Mouse (Mus musculus): ENCODE data around the gene Ddost.
"Not testable (repeated sequence)": the region's sequence is repeated elsewhere in the genome, so short reads cannot be mapped to it uniquely, and the experiment has no call there.

Ddost gene

DNA sequence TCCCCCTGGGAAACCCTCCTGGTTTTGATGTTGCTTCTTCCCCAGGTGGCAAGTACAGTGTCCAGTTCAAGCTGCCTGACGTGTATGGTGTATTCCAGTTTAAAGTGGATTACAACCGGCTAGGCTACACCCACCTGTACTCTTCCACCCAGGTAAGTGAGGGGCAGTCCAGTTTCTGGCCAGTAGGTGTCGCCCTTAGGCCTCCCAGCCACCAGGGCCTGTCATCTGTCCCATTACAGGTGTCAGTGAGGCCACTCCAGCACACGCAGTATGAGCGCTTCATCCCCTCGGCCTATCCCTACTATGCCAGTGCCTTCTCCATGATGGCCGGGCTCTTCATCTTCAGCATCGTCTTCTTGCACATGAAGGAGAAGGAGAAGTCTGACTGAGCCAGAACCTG, 7.1 kb downstream of the Ddost start:
- DNase-seq (ENCODE audit: low read depth, low spot score) = peak; percentile 70

DNA sequence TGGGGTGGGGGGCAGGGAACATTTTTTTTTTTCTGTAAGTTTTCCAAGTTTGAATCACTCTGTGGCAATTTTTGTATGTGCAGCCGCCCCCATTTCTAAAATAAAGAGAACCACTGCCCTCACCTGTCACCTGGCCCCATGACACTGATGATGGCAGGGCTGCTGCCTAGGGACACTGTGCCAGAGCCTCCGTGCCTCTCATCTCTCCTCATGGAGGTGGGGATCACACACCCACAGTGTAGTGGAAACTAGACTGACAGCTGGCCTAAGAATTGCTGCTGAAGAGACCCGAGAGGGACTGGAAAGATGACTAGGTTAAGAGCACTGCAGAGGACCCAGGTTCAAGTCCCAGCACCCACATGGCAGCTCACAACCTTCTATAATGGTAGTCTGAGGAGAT, 7.6 kb downstream of the Ddost start:
- DNase-seq (ENCODE audit: low read depth, low spot score) = no peak

DNA sequence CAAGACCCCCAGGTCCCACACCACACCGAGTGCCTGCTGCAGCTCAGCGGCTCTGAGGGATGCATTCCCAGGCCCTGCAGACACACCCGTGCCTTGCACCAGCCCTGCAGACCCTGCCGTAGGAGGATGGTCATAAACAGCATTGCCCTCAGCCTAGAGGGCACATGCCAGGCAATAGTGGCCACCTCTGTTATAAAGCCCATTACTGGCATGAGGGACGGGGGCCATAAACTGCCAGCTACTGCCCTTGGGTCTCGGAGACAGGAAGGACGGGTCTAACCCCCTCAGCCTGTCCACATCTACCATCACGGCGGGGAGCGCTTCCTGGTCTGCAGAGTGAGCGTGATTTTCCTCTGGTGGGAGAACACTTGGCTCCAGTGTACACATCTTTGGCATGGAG, 8.5 kb downstream of the Ddost start:
- no peak for DNase-seq (ENCODE audit: low read depth, low spot score)

DNA sequence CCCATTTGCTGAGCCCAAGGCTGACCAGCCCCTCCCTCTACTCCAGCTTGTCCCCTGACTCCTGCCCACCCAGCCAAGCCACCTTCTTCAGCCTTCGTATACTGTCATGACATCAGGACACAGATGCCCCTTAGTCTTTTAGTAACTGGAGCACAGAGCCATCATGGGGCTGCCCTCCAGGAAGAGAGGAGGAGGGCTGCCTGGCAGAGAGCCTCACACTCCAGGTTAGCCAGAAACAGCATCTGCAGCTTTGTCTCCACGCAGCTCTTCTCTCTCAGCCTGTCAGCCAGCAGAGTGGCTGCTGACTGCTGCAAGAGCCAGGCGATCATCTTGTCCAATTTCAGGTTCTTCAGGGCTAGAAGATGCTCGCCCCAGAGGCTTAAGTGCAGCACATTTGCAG, 9.3 kb downstream of the Ddost start:
- DNase-seq (ENCODE audit: low read depth, low spot score) = no peak

DNA sequence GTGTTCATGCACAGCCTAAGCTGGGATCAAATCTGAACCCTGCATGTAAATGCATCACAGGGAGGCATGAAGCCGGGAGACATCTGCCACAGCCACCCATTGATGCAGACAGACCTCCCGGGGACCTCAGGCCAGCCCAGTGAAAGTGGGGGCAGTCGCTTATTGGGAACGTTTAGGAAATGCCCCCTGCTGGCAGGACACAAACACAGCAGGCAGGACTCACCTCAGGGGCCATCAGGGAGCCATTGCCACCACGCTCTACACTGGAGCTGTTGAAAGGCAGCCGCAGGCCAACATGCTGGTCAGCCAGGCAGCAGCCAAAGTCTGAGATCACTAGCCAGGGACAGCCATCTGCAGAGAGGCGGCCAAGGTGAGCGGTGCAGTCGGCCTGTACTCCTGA, 11.3 kb downstream of the Ddost start:
- peak; percentile 56 for DNase-seq (ENCODE audit: low read depth, low spot score)

DNA sequence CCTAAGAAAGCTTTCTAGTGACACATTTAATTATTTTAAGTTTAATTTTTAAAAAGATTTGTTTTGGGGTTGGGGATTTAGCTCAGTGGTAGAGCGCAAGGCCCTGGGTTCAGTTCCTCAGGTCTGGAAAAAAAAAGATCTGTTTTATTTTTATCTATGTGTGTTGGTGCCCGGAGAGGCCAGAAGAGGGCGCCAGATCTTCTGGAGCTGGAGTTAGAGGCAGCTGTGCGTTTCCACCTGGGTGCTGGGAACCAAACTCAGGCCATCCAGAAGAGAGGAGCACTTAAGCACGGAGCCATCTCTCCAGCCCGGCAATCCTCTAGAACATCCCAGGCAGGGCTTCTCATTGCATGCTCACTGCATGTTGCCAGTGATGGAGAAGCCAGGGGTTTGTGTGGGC, 11.8 kb downstream of the Ddost start:
- DNase-seq (ENCODE audit: low read depth, low spot score) = peak; percentile 46

DNA sequence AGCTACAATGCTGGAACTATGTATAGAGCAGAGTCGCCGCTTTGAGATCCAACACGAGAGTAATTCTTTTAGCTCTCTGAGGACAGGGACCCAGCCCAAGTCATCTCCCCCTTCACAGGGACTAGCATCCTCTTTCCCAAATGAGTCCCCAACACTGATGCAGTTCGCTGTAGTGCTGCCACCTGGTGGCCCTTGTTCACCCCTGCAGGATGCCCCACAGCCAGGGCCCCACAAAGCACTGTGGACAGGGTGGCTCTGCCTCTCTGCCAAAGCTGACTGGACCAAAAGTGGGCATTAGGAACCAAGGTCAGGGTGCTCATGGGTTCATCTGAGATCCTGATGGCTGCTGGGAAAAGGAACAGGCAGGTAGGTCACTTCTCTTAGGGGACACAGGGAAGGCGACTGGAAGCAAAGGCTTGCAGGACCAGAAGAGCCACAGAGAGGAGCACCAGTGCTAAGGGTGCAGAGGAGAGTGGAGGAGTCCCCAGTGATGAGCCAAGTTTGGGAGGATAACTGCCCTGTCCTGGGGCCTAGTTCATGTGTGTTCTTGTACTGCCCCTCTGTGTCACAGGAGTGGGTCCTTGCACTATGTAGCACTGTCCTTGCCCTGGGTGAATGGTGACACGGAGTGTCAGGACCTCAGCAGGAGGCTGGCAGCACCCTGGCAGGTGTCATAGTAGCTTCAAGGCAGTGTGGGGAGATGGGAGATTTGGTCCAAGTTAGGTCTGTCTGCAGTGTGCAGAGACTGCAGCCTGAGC, 14.2 kb downstream of the Ddost start:
- peak; percentile 72 for DNase-seq (ENCODE audit: low read depth, low spot score)

DNA sequence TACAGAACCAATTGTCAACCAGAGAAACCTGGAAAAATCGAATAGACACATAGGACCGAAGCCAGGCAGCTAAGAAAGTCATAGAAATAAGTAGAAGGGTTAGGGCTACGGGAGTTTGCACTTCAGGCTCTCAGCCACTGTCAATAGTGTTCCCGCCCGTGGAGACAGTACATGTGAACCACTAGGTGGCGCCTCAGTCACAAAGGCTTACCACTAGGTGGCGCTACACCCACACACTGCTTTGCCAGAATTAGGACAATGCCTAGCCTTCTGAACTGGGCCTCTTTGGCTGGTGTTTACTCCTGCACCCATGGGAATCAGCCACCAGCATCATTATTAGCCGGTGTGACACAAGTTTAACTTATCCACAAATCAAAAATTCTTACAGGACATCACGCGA, 15.0 kb downstream of the Ddost start:
- peak; percentile 87 for DNase-seq (ENCODE audit: low read depth, low spot score)

DNA sequence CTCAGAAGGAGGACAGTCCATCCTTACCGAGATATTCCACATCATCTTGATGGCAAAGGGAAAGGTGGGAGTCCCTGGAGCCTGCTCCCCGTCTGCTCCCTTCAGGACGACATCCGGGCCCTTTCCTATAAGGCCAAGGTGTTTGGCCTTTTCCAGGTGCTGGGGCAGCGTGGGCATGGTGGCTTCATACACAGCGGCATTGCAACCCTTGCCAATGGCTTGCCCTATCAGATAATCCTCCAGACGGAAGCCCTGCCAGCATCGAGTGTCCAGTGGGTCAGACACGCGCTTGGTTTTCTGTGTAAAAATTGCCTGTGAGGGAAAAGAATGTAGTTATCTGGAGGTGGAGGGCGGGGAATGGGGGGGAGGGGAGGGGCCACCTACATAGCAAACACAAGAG, 16.2 kb downstream of the Ddost start:
- DNase-seq (ENCODE audit: low read depth, low spot score) = no peak

DNA sequence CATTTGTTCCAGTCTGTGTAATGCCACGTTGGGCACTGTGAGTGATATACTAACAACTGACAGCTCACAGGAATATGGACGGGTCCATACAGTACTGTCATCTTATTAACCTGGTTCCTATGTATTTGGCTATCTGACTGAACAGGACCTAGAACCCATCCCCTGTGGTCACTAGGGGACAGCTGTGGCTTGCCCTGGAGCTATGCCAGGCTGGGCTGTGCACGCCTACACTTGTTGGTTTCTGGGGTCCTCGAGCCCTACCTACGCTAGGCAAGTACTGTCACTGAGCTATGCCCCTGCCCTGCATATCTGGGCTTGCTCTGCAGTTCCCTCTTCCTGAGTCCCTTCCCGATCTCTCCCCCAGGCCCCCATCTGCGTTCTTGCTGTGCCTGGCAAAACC, 17.0 kb downstream of the Ddost start:
- DNase-seq (ENCODE audit: low read depth, low spot score) = no peak

DNA sequence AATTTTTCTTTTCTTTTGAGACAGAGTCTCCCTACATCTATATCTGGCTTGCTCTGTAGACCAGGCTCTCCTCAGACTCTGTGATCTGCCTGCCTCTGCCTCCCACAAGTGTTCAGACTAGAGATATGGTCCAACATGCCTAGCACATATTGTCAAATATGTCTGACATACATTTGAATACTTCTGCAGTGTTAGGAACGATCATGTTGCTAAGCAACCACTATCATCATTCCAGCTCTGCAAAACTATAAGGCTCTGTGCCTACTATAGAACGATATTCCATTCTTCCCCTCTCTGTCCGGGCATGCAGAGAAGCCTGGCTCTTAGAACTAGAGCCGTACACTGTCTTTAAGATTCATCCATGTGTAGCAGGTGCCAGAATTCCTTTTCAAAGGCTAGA, 18.2 kb downstream of the Ddost start:
- no peak for DNase-seq (ENCODE audit: low read depth, low spot score)

DNA sequence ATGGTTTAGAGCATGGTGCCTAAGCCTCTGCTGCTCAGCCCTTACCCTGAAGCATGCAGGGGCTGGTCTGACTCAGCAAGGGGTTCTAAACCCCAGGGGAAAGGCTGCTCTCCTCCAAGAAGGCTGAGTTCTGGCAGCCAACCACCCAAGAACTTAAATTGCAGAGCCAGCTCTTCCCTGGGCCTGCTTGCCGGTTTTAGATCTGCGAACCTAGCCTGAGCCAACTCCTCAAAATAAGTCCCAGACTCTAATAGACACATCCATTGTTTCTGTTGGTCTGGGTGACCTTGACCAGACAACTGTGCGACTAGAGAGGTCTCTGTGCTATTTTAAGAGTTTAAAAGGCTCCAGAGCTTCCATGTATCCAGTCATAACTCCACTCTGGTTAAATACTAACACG, 19.2 kb downstream of the Ddost start:
- DNase-seq (ENCODE audit: low read depth, low spot score) = no peak

DNA sequence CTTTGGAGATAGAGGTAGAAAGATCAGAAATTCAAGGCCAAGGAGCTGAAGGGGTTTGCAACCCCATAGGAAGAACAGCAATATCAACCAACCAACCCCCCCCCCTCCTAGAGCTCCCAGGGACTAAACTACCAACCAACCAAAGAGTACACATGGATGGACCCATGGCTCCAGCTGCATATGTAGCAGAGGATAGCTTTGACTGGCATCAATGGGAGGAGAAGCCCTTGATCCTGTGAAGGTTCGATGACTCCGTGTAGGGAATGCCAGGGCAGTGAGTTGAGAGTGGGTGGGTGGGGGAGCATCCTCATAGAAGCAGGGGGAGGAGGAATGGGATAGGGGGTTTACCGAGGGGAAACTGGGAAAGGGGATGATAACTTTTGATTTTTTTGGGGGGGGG, 19.9 kb downstream of the Ddost start:
- no peak for DNase-seq (ENCODE audit: low read depth, low spot score)

DNA sequence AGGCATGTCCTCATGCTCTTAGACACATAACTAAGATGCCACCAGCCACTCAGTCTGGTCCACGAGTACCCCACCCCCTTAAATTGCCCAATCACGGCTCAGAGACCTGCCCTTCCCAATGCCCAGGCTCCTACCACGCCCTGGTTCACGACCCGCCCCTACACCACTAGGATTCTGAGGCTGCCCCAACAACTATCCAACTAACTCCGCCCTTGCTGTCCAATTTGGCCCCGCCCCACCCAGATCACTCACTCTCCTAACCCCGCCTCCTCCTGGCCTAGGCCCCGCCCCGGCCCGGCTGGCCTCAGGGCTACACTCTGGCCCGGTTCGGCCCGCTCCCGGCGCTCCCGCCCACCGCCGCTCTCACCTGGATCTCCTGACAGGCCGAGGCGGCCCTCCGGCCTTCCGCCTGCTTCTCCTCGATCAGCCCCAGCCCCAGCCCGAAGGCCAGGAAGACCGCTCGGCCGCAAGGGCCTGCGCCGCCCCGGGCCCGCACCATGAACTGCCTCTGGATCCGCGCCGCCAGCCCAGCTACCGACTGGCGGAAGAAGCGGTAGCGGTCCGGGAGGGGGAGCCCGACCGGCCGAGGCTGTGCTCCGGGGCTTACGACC, 21.0 kb downstream of the Ddost start:
- DNase-seq (ENCODE audit: low read depth, low spot score) = peak; percentile 95

DNA sequence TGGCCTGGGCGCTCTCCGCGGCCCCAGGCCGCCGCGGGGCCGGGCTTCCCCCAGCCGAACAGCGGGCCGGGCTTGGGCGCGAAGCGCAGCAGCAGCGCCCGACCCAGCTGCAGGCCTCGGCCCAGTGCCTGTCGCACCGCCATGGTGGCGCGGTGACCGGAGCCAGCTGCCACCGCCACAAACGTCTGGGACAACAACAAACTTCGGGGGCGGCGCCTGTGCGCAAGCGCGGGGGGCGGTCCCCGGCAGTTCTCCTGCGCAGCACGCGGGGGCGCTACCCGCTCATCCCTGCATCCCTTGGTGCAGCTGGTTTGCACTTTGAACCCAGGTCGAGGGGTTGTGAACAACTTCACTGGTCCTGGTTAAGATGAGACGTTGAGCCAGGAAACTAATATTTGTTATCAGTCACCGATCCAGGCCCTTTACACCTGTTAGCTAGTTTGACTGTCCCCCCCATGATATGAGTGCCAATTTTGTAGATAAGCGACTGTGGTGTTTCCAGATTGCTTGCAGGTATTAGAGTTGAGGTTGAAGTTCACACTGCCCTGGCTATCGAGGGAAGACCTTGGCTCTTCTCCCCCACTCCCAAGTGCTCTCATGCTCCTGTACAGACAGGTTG, 21.7 kb downstream of the Ddost start, which contains the start of gene Pink1:
Gene Pink1, minus strand, starts transcription at position 231 of the 619 bp plus-strand sequence.
- peak; percentile 83 for DNase-seq (ENCODE audit: low read depth, low spot score)

DNA sequence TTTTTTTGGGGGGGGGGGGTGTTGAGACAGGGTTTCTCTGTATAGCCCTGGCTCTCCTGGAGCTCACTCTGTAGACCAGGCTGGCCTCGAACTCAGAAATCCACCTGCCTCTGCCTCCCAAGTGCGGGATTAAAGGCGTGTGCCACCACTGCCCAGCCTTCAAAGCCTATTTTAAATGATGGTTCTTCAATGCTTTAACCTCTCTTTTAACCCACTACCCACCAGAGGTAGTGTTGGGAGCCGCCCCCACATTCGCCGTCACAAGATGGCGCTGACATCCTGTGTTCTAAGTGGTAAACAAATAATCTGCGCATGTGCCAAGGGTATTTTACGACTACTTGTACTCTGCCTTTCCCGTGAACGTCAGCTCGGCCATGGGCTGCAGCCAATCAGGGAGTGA, 22.6 kb downstream of the Ddost start:
- DNase-seq (ENCODE audit: low read depth, low spot score) = not testable (repeated sequence)

DNA sequence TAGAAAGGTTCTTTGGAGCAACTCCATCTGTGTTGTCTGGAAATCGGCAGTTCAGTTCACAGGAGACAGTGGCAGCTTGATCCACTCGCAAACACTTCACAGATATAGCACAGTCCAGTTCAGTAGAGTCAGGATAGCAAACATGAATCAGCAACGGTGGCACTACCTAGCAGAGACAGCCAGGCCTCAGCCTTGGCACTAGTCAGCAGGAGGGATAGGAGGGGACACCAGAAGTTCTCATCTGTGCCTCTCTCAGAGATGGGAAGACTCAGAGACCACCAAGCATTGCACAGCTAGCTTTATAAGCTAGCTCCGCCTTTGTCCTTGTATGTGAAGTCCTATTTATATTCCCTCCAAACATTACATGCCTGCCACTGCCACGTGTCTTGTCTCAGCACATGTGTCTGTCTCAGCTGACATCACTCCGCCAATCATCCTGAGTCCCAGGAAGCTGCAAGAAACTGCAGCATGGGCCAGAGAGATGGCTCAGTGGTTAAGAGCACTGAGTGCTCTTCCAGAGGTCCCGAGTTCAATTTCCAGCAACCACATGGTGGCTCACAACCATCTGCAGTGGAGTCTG, 23.5 kb downstream of the Ddost start:
- DNase-seq (ENCODE audit: low read depth, low spot score) = no peak

DNA sequence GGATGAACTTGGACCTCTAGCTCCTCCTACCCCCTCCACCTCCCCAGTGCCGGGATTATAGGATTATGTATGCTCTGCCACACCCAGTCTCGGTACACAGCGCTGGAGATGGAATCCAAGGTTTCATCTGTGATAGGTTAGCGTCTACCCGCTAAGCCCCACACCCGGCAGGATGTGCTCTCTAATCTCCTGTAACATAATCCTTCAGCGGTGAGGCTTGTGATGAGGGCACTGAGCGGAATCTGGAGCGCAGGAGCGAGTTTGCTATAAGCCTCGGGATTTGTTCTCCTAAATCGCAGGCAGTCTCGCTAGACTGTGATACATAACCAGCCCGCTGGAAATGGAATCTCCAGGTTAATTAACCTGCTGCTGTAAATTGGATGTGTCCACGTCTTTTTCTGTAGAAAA, 25.7 kb downstream of the Ddost start:
- no peak for DNase-seq (ENCODE audit: low read depth, low spot score)

DNA sequence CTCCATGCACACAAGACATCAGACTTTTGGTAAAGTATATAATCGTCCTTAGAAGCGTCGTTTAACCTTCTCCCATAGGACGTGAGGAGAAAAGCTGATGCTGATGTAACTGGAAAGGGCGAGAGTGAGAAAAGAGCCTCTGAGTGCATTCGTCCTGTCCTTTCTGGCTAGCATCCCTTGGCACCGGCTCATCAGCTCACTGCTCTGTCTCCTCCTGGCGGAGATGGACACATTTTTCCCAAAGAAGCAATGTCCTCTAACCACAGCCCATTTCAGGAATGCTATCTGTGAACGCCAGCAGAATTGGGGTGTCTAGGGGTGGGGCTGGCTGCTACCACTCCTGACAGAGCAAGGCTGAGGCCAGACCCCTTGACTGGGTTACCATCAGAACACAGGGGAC, 27.1 kb downstream of the Ddost start:
- no peak for DNase-seq (ENCODE audit: low read depth, low spot score)

DNA sequence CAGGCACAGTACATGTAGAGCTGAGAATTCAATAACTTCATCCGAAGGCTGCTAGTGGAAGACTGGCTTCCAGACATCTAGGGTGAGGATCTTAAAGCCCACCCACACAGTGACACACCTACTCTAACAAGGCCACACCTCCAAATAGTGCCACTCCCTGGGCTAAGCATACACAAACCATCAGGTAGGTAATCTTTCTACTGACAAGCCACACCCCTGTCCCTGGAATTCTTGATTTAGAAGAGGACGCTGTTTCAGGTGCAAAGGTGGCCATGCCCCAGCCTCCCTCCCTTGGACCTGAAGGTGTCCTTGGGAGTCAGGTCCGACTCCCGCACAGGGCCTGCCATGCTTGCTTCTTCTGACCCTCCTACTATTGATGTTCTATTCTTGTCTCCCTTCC, 28.6 kb downstream of the Ddost start:
- DNase-seq (ENCODE audit: low read depth, low spot score) = no peak

DNA sequence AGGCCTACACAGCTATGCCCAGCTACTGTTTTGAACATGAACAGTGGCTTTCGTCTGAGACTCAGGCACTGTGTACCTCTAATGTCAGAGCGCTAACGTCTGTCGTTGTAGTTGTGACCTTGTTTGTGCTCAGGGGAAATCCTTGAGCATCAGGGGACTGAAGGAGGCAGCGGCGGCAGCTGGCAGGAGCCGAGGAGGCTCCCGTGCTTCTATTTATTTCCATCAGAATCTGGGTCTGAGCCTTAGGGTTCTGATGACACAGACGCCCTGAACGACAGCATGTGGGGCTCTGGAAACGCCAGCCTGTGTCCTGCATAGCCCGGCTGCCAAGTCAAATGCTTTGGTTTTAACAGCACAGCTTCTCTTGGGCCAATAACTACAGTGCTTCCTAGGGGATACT, 30.5 kb downstream of the Ddost start:
- DNase-seq (ENCODE audit: low read depth, low spot score) = no peak

DNA sequence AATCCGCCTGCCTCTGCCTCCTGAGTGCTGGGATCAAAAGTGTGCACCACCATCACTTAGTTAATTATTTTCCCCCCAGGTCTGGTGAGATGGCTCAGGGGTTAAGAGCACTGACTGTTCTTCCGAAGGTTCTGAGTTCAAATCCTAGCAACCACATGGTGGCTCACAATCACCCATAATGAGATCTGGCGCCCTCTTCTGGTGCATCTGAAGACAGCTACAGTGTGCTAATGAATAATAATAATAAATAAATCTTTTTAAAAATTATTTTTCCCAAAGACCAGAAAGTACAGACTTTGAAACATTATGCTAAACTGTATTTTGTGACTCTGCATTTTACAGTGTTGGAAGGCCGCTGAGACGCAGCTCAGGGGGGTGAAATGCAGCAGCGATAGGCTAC, 31.1 kb downstream of the Ddost start:
- no peak for DNase-seq (ENCODE audit: low read depth, low spot score)

DNA sequence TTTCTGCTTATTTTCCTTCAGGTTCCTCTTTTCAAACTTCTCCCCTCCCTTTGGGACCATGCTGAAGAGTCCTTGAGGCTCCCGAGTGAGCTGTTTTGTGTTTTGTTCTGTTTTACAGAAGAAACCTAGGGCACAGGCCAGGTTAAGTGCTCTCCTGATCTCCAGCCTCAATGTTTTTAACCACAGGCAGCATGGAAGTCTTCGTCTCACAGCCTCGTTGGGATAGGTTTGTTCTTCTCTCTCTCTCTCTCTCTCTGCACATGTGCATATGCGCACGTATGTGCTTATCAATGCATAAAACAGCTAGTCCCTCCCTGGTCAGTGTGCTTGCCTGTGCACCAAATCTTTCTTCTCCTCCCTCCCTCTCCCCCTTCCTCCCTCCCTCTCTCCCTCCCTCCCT, 32.3 kb downstream of the Ddost start:
- DNase-seq (ENCODE audit: low read depth, low spot score) = no peak
